In genomic region chr9:58198801-58199371, GRCm38 (mm10) we compare ENCODE assay signal across 8 mouse cellular contexts. TPM values are rescaled to one million over a fixed set of nuclear protein-coding genes. Genes with fewer than 3 reads are reported as not detected.
DNase-seq lines count a peak whose midpoint lies in the region; ATAC-seq and TF ChIP-seq lines count a peak whose summit lies in the region.

No protein-coding gene starts in this region.

- H3K4me2 ChIP-seq in embryonic facial prominence, embryonic 15.5 days (replicated peaks): peak overlapping the region; percentile 50
- H3K4me2 ChIP-seq in limb, embryonic 14.5 days (replicated peaks; ENCODE audit: low read depth, low read length, severe bottlenecking): peak overlapping the region; percentile 50

- H3K27ac ChIP-seq in layer of hippocampus, adult 2 months: peak overlapping the region; percentile 95
- H3K27ac ChIP-seq in embryonic facial prominence, embryonic 15.5 days (replicated peaks): no peak overlapping the region
- H3K27ac ChIP-seq in limb, embryonic 14.5 days (replicated peaks; ENCODE audit: low read depth, low read length): no peak overlapping the region

- no peak overlapping the region for H3K9ac ChIP-seq in embryonic facial prominence, embryonic 15.5 days
- H3K9ac ChIP-seq in limb, embryonic 14.5 days (ENCODE audit: low read depth, low read length, severe bottlenecking): no peak overlapping the region

- no peak for ATAC-seq in embryonic facial prominence, embryonic 15.5 days (ENCODE audit: insufficient number of reproducible peaks, low FRiP score, low TSS enrichment, low read depth)
- ATAC-seq in limb, embryonic 14.5 days (ENCODE audit: low FRiP score, low read depth): no peak
- ATAC-seq in megakaryocyte-erythroid progenitor cell, adult 5-6 weeks (replicated peaks; ENCODE audit: low FRiP score, low TSS enrichment, poor library complexity, severe bottlenecking): no peak

- H3K9me3 ChIP-seq in embryonic facial prominence, embryonic 15.5 days (replicated peaks): no peaks in the 10 kb centered on the region
- H3K9me3 ChIP-seq in limb, embryonic 14.5 days (ENCODE audit: control insufficient read depth, low read length): no peaks in the 10 kb centered on the region

- H3K27me3 ChIP-seq in embryonic facial prominence, embryonic 15.5 days: peaks cover 100% of the 10 kb centered on the region
- H3K27me3 ChIP-seq in limb, embryonic 14.5 days (ENCODE audit: control insufficient read depth, insufficient read depth, low read length): peaks cover 89% of the 10 kb centered on the region

- no peak for TF ChIP-seq POLR2A in brain, embryonic 14.5 days (IDR thresholded peaks at IDR 0.05; ENCODE audit: borderline replicate concordance, extremely low read depth, insufficient read depth, insufficient read length, poor library complexity, severe bottlenecking)
- TF ChIP-seq POLR2A in limb, embryonic 14.5 days (IDR thresholded peaks at IDR 0.05; ENCODE audit: borderline replicate concordance, extremely low read depth, insufficient read depth, insufficient read length): no peak
- no peak for TF ChIP-seq POLR2A in lung, adult 2 months (IDR thresholded peaks at IDR 0.05; ENCODE audit: borderline replicate concordance, extremely low read depth, low read depth, low read length)

- H3K4me3 ChIP-seq in layer of hippocampus, adult 2 months: peak overlapping the region; percentile 65
- H3K4me3 ChIP-seq in embryonic facial prominence, embryonic 15.5 days (replicated peaks): peak overlapping the region; percentile 30
- H3K4me3 ChIP-seq in limb, embryonic 14.5 days (replicated peaks; ENCODE audit: low read length): peak overlapping the region; percentile 25
- H3K4me3 ChIP-seq in lung, adult 2 months (replicated peaks; ENCODE audit: extremely low read depth, low read depth, low read length): no peak overlapping the region

- DNase-seq in layer of hippocampus, adult 2 months (ENCODE audit: low spot score in 2 of 2): peak; percentile 24 to 40
- DNase-seq in layer of hippocampus, adult 8-10 months (ENCODE audit: low spot score in 2 of 2): no peak
- DNase-seq in brain, embryonic 14.5 days (ENCODE audit: low read depth): peak; percentile 63
- DNase-seq in limb, embryonic 14.5 days (ENCODE audit: low spot score): no peak
- no peak for DNase-seq in lung, adult 2 months
- DNase-seq in spleen, adult 18-20 months: no peak

- peaks cover 75% of the 10 kb centered on the region for H3K4me1 ChIP-seq in embryonic facial prominence, embryonic 15.5 days
- H3K4me1 ChIP-seq in limb, embryonic 14.5 days (ENCODE audit: control insufficient read depth, insufficient read depth, low read length): peaks cover 48% of the 10 kb centered on the region
- H3K4me1 ChIP-seq in lung, adult 2 months (ENCODE audit: control insufficient read depth, insufficient read depth, low read length): peaks cover 2% of the 10 kb centered on the region; the same call in 1 of the 2 replicates

- TF ChIP-seq CTCF in layer of hippocampus, adult 2 months (conservative IDR thresholded peaks at IDR 0.05): peak; percentile 31; the same call in 1 of the 2 replicates
- TF ChIP-seq CTCF in brain, embryonic 14.5 days (IDR thresholded peaks at IDR 0.05; ENCODE audit: borderline replicate concordance, extremely low read depth, insufficient read depth, insufficient read length): no peak
- no peak for TF ChIP-seq CTCF in lung, adult 2 months (IDR thresholded peaks at IDR 0.05; ENCODE audit: insufficient read depth, low read length)

- WGBS in embryonic facial prominence, embryonic 15.5 days: 3% methylated on average over 38 of the region's 38 CpGs
- 4% methylated on average over 38 of the region's 38 CpGs for WGBS in limb, embryonic 14.5 days
- 5% methylated on average over 38 of the region's 38 CpGs for WGBS in lung, adult 2 months

- no peaks in the 10 kb centered on the region for H3K36me3 ChIP-seq in embryonic facial prominence, embryonic 15.5 days
- no peaks in the 10 kb centered on the region for H3K36me3 ChIP-seq in limb, embryonic 14.5 days (ENCODE audit: control insufficient read depth, insufficient read depth, low read length)

RNA-seq across cellular contexts. Expression of gene Islr, which starts 5.2 kb away (rescaled TPM):
- 10 to 100 TPM; 12.8 to 14.2 TPM for total RNA-seq in layer of hippocampus, adult 2 months (2021)
- total RNA-seq in layer of hippocampus, adult 8-10 months (2022): 10 to 100 TPM; 12.8 to 17.1 (median 13.6) TPM
- polyA plus RNA-seq in brain, embryonic 14.5 days (2012; rRNA removed): 57.7 and 67.1 TPM in 2 replicates
- 150 and 165 TPM in 2 replicates for polyA plus RNA-seq in embryonic facial prominence, embryonic 15.5 days (2015; fragmentation: Nextera tagmentation; extraction: Ambion mirVana)
- polyA plus RNA-seq in limb, embryonic 14.5 days (2012; rRNA removed): 493 and 711 TPM in 2 replicates
- 143 and 153 TPM in 2 replicates for polyA plus RNA-seq in limb, embryonic 14.5 days (2014; fragmentation: Nextera tagmentation; extraction: Ambion mirVana)
- not detected in 2 replicates for total RNA-seq in megakaryocyte-erythroid progenitor cell, adult 5-6 weeks (2014; fragmentation: Nextera tagmentation)
- total RNA-seq in megakaryocyte-erythroid progenitor cell, adult 5-6 weeks (2017): 0.27 TPM in 1 of 2 replicates, not detected in the other
- 62.6 and 74.0 TPM in 2 replicates for polyA plus RNA-seq in lung, adult 2 months (2012; rRNA removed)

RNA-seq across cellular contexts. Expression of gene Islr2, which starts 5.2 kb away (rescaled TPM):
- total RNA-seq in layer of hippocampus, adult 2 months (2021): 100 to 1,000 TPM; 134 to 136 TPM
- 100 to 1,000 TPM in 1 of 4 experiments, 10 to 100 TPM in 3; 92.3 to 112 (median 95.9) TPM for total RNA-seq in layer of hippocampus, adult 8-10 months (2022)
- 364 and 418 TPM in 2 replicates for polyA plus RNA-seq in brain, embryonic 14.5 days (2012; rRNA removed)
- polyA plus RNA-seq in embryonic facial prominence, embryonic 15.5 days (2015; fragmentation: Nextera tagmentation; extraction: Ambion mirVana): 0.80 and 0.81 TPM in 2 replicates
- polyA plus RNA-seq in limb, embryonic 14.5 days (2012; rRNA removed): 12.2 and 24.8 TPM in 2 replicates
- polyA plus RNA-seq in limb, embryonic 14.5 days (2014; fragmentation: Nextera tagmentation; extraction: Ambion mirVana): 1.7 and 2.7 TPM in 2 replicates
- 0.07 TPM in 1 of 2 replicates, not detected in the other for total RNA-seq in megakaryocyte-erythroid progenitor cell, adult 5-6 weeks (2014; fragmentation: Nextera tagmentation)
- total RNA-seq in megakaryocyte-erythroid progenitor cell, adult 5-6 weeks (2017): not detected in 2 replicates
- 0.11 and 0.90 TPM in 2 replicates for polyA plus RNA-seq in lung, adult 2 months (2012; rRNA removed)

RNA-seq across cellular contexts. Expression of gene Pml, which starts 50.7 kb away (rescaled TPM):
- total RNA-seq in layer of hippocampus, adult 2 months (2021): 10 to 100 TPM; 11.9 to 14.2 TPM
- 10 to 100 TPM; 13.2 to 19.0 (median 15.6) TPM for total RNA-seq in layer of hippocampus, adult 8-10 months (2022)
- 6.8 and 7.1 TPM in 2 replicates for polyA plus RNA-seq in brain, embryonic 14.5 days (2012; rRNA removed)
- polyA plus RNA-seq in embryonic facial prominence, embryonic 15.5 days (2015; fragmentation: Nextera tagmentation; extraction: Ambion mirVana): 14.5 and 17.0 TPM in 2 replicates
- 22.4 and 24.8 TPM in 2 replicates for polyA plus RNA-seq in limb, embryonic 14.5 days (2012; rRNA removed)
- 15.4 and 18.4 TPM in 2 replicates for polyA plus RNA-seq in limb, embryonic 14.5 days (2014; fragmentation: Nextera tagmentation; extraction: Ambion mirVana)
- 126 and 134 TPM in 2 replicates for total RNA-seq in megakaryocyte-erythroid progenitor cell, adult 5-6 weeks (2014; fragmentation: Nextera tagmentation)
- 34.2 and 38.1 TPM in 2 replicates for total RNA-seq in megakaryocyte-erythroid progenitor cell, adult 5-6 weeks (2017)
- 24.0 and 29.6 TPM in 2 replicates for polyA plus RNA-seq in lung, adult 2 months (2012; rRNA removed)

RNA-seq across cellular contexts. Expression of gene Stoml1, which starts 54.1 kb away (rescaled TPM):
- total RNA-seq in layer of hippocampus, adult 2 months (2021): 10 to 100 TPM; 78.6 to 78.7 TPM
- 10 to 100 TPM; 65.2 to 77.4 (median 75.3) TPM for total RNA-seq in layer of hippocampus, adult 8-10 months (2022)
- polyA plus RNA-seq in brain, embryonic 14.5 days (2012; rRNA removed): 123 and 145 TPM in 2 replicates
- 35.9 and 42.8 TPM in 2 replicates for polyA plus RNA-seq in embryonic facial prominence, embryonic 15.5 days (2015; fragmentation: Nextera tagmentation; extraction: Ambion mirVana)
- 47.2 and 57.5 TPM in 2 replicates for polyA plus RNA-seq in limb, embryonic 14.5 days (2012; rRNA removed)
- 28.7 and 30.4 TPM in 2 replicates for polyA plus RNA-seq in limb, embryonic 14.5 days (2014; fragmentation: Nextera tagmentation; extraction: Ambion mirVana)
- total RNA-seq in megakaryocyte-erythroid progenitor cell, adult 5-6 weeks (2014; fragmentation: Nextera tagmentation): 4.7 and 17.9 TPM in 2 replicates
- 3.5 and 5.3 TPM in 2 replicates for total RNA-seq in megakaryocyte-erythroid progenitor cell, adult 5-6 weeks (2017)
- polyA plus RNA-seq in lung, adult 2 months (2012; rRNA removed): 38.8 and 52.2 TPM in 2 replicates

Comparison
In these comparisons a context has a peak if more than half of its experiments do, and no peak if none do; other contexts are left out.
1. DNase-seq: peak in layer of hippocampus, adult 2 months (2 of 2) and brain, embryonic 14.5 days (single experiment); none in layer of hippocampus, adult 8-10 months (0 of 2), limb, embryonic 14.5 days (single experiment), lung, adult 2 months (single experiment) and spleen, adult 18-20 months (0 of 2).
2. RNA of gene Islr2, which starts 5.2 kb away (polyA plus RNA-seq): 364 to 418 TPM in brain, embryonic 14.5 days; 1.7 to 24.8 TPM in limb, embryonic 14.5 days, 0.11 to 0.90 TPM in lung, adult 2 months and 0.80 to 0.81 TPM in embryonic facial prominence, embryonic 15.5 days; every median in the first group is over 10 times any median in the second.